Mouse (Mus musculus) WW6 (cell line): Measurements from ENCODE around the gene Tes.

ENCODE experiments used
- DNase-seq: peaks from one replicate; pipeline ENCODE4 v3.0.0-alpha.2; 2013; ENCODE audit warnings: low read depth, low spot score

Tes gene

GRCm38 (mm10) chr6:17152551-17152950, 87.6 kb downstream of the Tes start:
- DNase-seq: no peak
